Mouse (Mus musculus) testis, postnatal 14 days (tissue): ENCODE measurements at regions not wholly inside any gene's neighbourhood (a gene's known extent, or its start where the extent isn't known, plus 50 kb on each side); places are given as distances from the start of the nearest gene placed in this dataset.
"Not testable (repeated sequence)": the region's sequence is repeated elsewhere in the genome, so short reads cannot be mapped to it uniquely, and the experiment has no call there.

Experiments used
- DNase-seq: peaks from one replicate; pipeline ENCODE4 v3.0.0; 2021; ENCODE audit warnings: low spot score

DNA sequence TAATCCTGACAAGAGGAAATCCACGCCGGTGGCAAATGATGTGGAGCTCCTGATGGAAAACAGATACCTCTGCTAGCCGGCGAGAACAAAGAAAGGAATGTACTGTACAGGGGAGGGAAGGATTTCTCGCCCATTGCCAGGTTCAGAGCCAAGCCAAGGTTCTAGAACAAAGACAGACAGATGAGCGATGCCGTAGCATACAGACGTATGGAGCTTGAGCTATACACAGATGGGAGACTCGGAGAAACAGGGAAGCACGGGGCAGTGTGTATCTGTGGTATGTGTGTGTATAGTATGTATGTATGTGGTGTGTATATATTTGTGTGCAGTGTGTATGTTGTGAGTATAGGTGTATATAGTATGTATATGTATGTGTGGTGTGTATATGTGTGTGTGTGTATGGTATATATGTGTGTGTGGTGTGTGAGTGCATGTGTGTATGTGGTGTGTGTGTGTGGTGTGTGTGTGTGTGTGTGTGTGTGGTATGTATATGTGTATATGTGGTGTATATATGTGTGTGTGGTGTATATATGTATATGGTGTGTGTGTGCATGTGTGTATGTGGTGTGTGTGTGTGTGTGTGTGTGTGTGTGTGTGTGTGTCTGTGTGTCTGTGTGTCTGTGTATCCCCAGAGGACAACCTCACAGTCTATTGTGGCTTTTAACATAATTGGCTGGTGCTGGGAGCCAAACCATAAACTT lies 140.6 kb downstream of the Cand1 start:
- no peak for DNase-seq

GRCm38 (mm10) chr10:119094166-119094565 lies 145.7 kb downstream of the Cand1 start:
- no peak for DNase-seq

- no peak for DNase-seq
These were observed 152.0 kb downstream of the Cand1 start for GRCm38 (mm10) chr10:119087886-119088285.

GRCm38 (mm10) chr10:119087071-119087665 lies 152.7 kb downstream of the Cand1 start:
- DNase-seq = no peak

DNA sequence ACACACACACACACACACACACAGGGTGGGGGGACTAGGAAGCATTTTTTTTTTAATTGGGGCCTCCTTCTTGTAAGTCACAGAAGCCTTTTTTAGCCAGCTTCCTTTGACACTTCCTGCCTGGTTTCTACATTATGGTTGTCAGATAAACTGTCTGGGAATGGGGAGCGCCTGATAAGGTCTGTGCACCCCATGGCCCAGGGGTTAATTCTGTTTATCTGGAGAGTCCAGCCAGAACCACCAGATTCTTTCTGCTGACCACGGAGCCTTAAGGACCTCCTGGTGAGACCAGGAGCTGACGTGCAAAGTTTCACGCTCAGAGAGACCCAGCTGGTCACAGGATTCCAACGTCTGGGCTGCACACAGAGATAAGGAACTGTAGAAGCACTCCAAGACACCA lies 153.4 kb downstream of the Cand1 start:
- DNase-seq = no peak

GRCm38 (mm10) chr10:119083431-119083830 lies 156.4 kb downstream of the Cand1 start:
- no peak for DNase-seq

DNA sequence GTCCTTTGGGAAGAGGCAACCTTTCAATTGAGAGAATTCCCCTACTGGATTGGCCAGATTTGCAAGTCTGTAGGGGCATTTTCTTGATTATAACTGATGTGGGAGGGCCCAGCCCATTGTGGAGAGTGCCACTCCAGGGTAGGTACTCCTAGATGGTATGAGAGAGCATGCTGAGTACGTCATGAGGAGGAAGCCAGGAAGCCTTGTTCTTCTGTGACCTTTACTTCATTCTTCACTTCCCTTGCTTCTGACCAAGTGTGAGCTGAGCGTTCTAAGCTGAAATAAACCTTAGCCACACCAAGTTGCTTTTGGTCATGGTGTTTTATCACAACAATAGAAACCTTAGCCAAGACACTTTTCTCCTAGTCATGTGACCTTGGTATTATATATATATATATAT lies 157.0 kb downstream of the Cand1 start:
- no peak for DNase-seq

- not testable (repeated sequence) for DNase-seq
These were observed 158.1 kb downstream of the Cand1 start for GRCm38 (mm10) chr10:119081766-119082165.

DNA sequence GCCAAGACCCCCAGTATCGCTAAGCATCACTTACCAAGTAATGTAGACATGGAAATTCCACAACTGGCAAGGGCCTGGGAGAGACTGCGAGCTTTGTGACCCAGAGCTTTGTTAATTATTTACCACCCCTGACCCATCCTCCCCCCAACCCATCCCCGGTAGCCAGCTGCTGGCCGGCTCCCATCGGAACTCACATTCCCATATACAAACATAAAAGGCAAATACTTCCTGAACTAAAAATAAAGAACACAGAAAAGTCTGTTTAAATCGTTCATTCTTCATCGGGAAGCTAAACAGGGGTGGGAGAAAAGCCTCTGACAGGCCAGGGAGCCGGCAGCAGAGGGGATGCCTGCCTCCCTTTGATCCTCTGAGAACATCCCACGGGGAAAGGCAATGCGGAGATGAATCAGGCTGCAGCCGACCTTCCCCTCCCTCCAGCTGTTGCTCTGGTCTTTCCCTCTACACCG lies 163.7 kb downstream of the Cand1 start:
- DNase-seq = no peak

GRCm38 (mm10) chr10:119074887-119075286 lies 165.0 kb downstream of the Cand1 start:
- no peak for DNase-seq

- no peak for DNase-seq
These were observed 165.9 kb downstream of the Cand1 start for GRCm38 (mm10) chr10:119073991-119074390.

- DNase-seq = no peak
These were observed 170.4 kb downstream of the Cand1 start for GRCm38 (mm10) chr10:119069410-119069809.

GRCm38 (mm10) chr10:119067838-119068237 lies 172.0 kb downstream of the Cand1 start:
- DNase-seq = no peak

DNA sequence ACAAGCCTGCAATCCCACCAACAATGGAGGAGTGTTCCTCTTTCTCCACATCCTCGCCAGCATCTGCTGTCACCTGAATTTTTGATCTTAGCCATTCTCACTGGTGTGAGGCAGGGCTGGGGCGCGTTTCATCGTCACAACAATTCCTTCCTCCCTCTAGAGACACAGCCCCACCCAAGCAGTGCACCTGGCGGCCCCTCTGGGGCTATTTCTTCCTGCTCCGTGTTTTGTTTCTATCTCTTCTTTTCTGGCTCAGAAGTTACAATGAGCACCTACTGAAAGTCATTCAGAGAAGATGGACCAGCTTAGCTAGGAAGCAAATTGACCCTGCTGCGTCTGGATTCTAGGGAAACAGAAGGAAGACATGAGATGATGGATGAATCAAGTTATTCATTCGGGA lies 172.5 kb downstream of the Cand1 start:
- no peak for DNase-seq

GRCm38 (mm10) chr10:119065974-119066373 lies 173.9 kb downstream of the Cand1 start:
- peak; percentile 70 for DNase-seq

GRCm38 (mm10) chr10:119065133-119065817 lies 174.6 kb downstream of the Cand1 start:
- DNase-seq = peak; percentile 80

GRCm38 (mm10) chr10:119064218-119064617 lies 175.6 kb downstream of the Cand1 start:
- no peak for DNase-seq

DNA sequence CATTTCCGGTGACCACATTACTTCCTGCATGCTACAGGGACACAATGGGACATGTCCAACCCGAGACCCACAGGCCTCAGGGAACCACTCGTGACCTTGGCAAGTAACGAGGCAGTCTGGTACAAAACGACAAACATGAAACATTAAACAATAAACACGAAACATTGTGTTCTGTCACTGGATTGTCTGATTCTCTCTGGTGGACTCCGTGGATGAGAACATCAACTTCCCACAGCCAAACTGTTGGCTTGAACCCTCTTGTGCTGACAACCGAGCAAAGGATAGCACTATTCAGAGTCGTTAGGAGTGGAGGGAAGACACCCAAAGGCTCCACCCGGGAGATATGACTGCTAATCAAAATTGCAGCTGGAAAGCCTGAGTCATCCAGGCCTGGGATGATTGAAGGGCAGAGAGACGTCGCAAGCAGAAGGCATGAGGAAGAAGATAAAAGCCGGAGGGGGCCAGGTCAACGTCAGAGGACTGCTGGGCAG lies 176.6 kb downstream of the Cand1 start:
- DNase-seq = no peak

DNA sequence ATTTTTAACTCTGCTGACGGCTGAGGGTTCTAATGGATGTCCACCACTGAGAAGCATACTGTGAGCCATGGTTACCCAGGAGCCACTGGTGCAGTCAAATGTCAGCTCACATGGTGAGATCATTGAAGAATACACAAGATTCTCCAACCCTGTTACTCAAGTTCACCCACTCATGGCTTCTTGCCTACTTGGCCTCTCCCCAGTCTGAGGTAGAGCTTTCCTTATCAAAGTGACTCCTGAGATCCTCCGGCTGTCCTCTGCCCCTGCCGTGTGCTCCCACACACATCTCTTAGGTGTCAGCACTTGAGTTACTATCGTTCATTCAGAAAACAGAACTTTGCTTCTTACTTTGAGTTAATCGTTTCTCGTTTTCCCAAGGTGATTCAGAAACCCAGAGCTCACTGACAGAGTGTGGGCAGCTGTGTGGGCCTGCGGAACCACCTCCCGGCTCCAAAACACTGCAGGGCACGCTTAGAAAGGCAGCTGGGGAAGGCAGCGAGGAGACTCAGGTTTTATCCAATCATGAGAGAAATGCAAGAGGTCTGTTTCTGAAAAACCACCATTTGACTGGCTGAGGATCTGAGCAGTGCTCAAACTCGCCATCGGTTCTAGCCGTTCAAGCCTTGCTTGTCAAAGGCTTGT lies 177.8 kb downstream of the Cand1 start:
- DNase-seq = peak; percentile 34

DNA sequence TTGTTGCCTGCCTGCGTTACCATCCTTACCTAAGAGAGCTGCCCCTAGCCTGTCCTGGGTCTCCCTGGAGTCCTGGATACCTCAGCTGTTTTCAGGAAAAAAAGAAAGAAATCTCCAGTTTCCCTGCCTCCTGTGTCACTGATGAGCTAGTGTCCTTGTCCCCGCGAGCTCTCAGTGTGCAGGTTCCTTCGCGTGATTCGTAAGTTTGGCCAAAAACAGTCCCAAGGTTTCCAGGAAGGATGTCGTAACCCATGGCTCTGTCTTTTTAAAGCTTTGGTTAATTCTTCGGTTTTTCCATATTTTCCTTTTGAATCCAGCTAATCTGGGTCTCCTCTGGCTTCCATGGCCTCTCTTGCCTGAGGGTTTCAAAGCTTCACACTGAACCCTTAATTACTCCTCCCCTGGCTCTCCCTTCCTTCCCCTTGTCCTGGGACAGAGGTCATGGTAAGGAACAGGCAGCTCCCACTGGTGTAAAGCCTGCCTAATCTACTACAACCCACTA lies 178.5 kb downstream of the Cand1 start:
- DNase-seq = no peak

- no peak for DNase-seq
These were observed 181.3 kb downstream of the Cand1 start for GRCm38 (mm10) chr10:119058493-119059020.

GRCm38 (mm10) chr10:119055199-119055785 lies 184.6 kb downstream of the Cand1 start:
- DNase-seq = peak; percentile 56
